Mouse (Mus musculus) forebrain, embryonic 15.5 days (tissue): ENCODE data around the gene Rnls. TPM values are rescaled to one million over a fixed set of nuclear protein-coding genes. Genes with fewer than 3 reads are reported as not detected.
A peak's percentile ranks its signal among the peaks of the same experiment; 100 is the strongest.

Experiments
- ATAC-seq: fragments of 200-750 bp; cut with Nextera tagmentation; replicated peaks from 2 replicates; pipeline ENCODE4 v1.8.0; 2017; ENCODE audit warnings: mild to moderate bottlenecking, moderate TSS enrichment, moderate library complexity
- H3K27ac ChIP-seq: fragments of 300-500 bp; sonication (generic); replicated peaks from 2 replicates; pipeline ENCODE4 v1.5.1; 2015; ENCODE audit warnings: mild to moderate bottlenecking, inconsistent platforms
- H3K27me3 ChIP-seq: fragments of 300-500 bp; sonication (generic); 2 replicates; pipeline ENCODE4 v1.6.1; 2015; ENCODE audit warnings: inconsistent platforms
- H3K36me3 ChIP-seq: fragments of 300-500 bp; sonication (generic); 2 replicates; pipeline ENCODE4 v1.6.1; 2015; ENCODE audit warnings: mild to moderate bottlenecking, inconsistent platforms
- H3K4me1 ChIP-seq: fragments of 300-500 bp; sonication (generic); 2 replicates; pipeline ENCODE4 v1.6.1; 2015; ENCODE audit warnings: inconsistent platforms
- H3K4me2 ChIP-seq: fragments of 300-500 bp; sonication (generic); replicated peaks from 2 replicates; pipeline ENCODE4 v1.6.1; 2015; ENCODE audit warnings: mild to moderate bottlenecking, inconsistent platforms
- H3K4me3 ChIP-seq: fragments of 300-500 bp; sonication (generic); 2 replicates; pipeline ENCODE4 v1.5.1; 2015; ENCODE audit warnings: mild to moderate bottlenecking, inconsistent platforms
- H3K9ac ChIP-seq: fragments of 300-500 bp; sonication (generic); replicated peaks from 2 replicates; pipeline ENCODE4 v1.6.1; 2015; ENCODE audit warnings: mild to moderate bottlenecking, inconsistent platforms
- H3K9me3 ChIP-seq: fragments of 300-500 bp; sonication (generic); 2 replicates; pipeline ENCODE4 v1.6.1; 2016; ENCODE audit warnings: inconsistent platforms
- WGBS: fragments of 180-500 bp; shearing (Covaris S2); methylation state at CpG from one replicate; pipeline ENCODE4 v1.1.7; 2015; ENCODE audit warnings: mixed read lengths; 5-methylcytosine and 5-hydroxymethylcytosine counted together
- polyA plus RNA-seq: library from polyadenylated mRNA; unstranded; fragments of >200 nt; fragmentation: Nextera tagmentation; extraction: Ambion mirVana; gene quantifications from 2 replicates; pipeline ENCODE4 v1.2.1, GENCODE M21; 2015

The Rnls gene
- polyA plus RNA-seq, 1 experiment from 2014 or later, result 8.4 TPM

DNA sequence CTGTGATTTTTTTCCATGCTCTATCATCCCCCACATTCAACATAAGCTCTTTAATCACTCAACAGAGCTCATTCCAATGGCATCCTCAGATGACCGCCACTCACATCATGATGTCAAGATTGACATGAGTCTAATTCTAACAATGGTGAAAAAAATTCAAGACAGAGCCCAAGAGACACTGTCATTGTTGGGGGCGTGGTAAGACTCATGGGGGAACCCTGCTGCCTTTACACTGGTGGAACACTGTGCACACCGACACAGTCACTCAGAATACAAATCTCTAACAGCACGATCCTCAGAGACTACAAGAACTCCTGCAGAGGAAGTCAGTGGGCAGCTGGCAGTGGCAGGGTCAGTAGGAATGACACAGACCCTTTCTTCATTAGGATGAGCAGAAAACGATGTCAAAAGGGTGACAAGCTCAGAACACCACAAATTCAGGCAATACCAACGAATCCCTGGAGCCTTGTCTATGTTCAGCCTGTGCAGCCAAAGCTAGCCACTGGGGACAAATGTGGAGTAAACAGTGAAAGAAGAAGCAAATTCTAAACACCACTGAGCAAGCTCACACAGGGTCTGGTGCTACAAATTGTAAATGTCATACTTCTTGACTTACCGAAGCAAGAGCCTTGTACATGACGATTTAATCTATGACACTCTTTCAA is 277.3 kb downstream of the Rnls start:
- Histone ChIP-seq H3K36me3 (no peaks in the 10 kb centered on the region), H3K4me1 (no peaks in the 10 kb centered on the region), H3K9me3 (no peaks in the 10 kb centered on the region), H3K4me2 (no peak overlapping the region), H3K4me3 (no peak overlapping the region), H3K27me3 (no peaks in the 10 kb centered on the region), H3K27ac (no peak overlapping the region), H3K9ac (no peak overlapping the region)
- ATAC-seq, result no peak
- WGBS, result 80% methylated on average over 8 of the region's 8 CpGs

DNA sequence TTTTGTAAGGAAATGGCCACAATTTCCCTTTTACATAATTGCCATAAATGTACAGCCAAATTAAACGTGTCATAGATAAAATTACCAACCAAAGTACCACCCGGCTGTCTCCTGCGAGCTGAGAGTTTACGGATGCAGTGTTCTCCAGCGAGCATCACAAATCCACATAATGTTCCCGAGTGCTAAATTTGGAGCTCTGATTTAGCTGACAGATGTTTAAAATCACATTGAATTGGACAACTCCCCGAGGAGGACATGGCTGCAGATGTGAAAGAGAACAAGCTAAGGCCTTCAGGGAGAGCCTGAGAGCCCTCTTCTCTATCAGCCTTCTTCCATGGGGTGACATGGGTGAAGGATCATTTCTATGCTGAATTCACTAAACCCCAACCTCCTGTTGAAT is 278.3 kb downstream of the Rnls start:
- H3K27ac ChIP-seq, result no peak overlapping the region
- no peaks in the 10 kb centered on the region for H3K27me3 ChIP-seq
- H3K36me3 ChIP-seq, result no peaks in the 10 kb centered on the region
- WGBS, result 82% methylated on average over 7 of the region's 7 CpGs
- H3K4me3 ChIP-seq, result no peak overlapping the region
- no peak overlapping the region for H3K4me2 ChIP-seq
- H3K9me3 ChIP-seq, result no peaks in the 10 kb centered on the region
- no peak overlapping the region for H3K9ac ChIP-seq
- ATAC-seq, result no peak
- no peaks in the 10 kb centered on the region for H3K4me1 ChIP-seq

DNA sequence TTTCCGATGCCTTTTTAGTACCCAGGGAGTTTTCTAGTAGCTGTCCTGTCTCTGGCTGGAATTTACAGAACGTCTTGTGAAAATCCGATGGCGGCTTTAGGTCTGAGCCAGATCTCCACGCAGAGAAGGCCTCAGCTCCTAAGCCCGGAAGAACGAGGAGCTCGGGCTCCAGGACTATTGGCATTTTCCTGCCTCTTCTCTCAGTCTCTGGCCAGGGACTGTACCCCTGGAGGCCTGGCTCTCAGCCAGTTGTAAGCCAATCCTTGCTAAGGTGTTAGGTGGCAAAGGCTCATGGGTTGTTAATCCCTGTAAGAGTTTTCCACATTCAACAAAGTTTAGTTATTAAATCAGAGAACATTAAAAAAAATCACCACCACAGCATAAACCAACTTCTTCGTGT is 281.7 kb downstream of the Rnls start:
- WGBS, result 86% methylated on average over 9 of the region's 9 CpGs
- no peak for ATAC-seq
- Histone ChIP-seq H3K9me3 (no peaks in the 10 kb centered on the region), H3K9ac (no peak overlapping the region), H3K27ac (no peak overlapping the region), H3K27me3 (no peaks in the 10 kb centered on the region), H3K4me2 (no peak overlapping the region), H3K4me1 (no peaks in the 10 kb centered on the region), H3K36me3 (no peaks in the 10 kb centered on the region), H3K4me3 (no peak overlapping the region)

DNA sequence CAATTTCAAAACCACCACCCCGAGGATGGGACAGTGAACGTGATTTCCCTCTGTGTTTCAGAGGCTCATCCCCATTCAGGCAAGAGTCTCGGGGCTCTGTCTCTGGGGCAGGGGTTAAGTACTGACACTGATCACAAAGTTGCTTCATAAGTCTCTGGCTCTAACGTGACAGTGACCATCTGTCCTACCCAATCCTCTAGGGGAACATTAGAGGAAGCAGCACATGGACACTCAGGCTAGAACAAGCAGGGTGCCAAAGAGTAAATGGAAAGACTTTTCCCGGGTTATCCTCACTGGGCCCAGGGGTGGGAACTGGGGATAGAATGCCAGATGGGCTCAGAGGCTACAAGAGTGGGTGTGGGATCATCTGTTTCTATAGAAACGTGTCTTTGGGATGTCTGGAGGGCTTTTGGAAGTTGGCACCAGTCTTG is 282.1 kb downstream of the Rnls start:
- no peak overlapping the region for H3K27ac ChIP-seq
- no peak overlapping the region for H3K4me2 ChIP-seq
- no peaks in the 10 kb centered on the region for H3K9me3 ChIP-seq
- no peaks in the 10 kb centered on the region for H3K27me3 ChIP-seq
- H3K4me1 ChIP-seq, result no peaks in the 10 kb centered on the region
- no peak for ATAC-seq
- WGBS, result 66% methylated on average over 6 of the region's 6 CpGs
- H3K36me3 ChIP-seq, result no peaks in the 10 kb centered on the region
- H3K9ac ChIP-seq, result no peak overlapping the region
- no peak overlapping the region for H3K4me3 ChIP-seq

DNA sequence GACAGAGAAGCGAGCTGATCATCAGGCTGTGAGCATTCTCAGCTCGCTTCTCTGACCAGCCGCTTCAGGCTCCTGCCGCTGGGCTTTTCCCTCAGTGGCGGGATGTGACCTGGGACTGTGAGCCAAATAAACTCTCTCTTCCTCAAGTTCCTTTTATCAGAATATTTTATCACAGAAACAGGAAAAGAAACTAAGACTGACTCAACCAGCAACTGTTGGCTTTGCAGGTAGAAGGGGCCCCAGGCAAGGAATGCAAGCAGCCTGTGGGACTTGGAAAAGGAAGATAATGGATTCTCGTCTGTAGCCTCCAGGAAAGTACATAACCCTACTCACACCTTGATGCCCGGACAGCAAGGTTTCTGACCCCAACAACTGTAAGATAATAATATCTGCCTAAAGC is 283.0 kb downstream of the Rnls start:
- H3K36me3 ChIP-seq, result no peaks in the 10 kb centered on the region
- H3K9ac ChIP-seq, result no peak overlapping the region
- no peak overlapping the region for H3K4me3 ChIP-seq
- 84% methylated on average over 7 of the region's 7 CpGs for WGBS
- H3K9me3 ChIP-seq, result no peaks in the 10 kb centered on the region
- H3K4me2 ChIP-seq, result no peak overlapping the region
- no peak for ATAC-seq
- no peaks in the 10 kb centered on the region for H3K27me3 ChIP-seq
- no peak overlapping the region for H3K27ac ChIP-seq
- no peaks in the 10 kb centered on the region for H3K4me1 ChIP-seq

DNA sequence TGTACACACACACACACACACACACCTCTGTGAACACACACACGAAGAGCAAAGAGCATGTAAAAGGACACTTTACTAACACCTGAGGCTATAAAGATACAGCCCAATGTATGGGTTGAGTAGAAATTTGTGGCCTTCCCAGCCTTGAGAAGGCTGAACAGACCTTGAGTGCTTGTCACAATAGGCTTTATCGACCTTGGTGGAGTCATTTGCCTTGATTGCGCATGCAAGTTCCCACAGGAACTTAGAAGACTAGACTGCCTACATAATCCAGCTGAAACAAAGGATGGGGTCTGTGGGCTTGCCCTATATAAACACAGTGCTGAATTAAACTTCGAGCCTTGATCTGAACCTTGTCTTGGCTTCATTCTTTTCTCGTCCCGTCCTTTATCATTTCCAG is 288.2 kb downstream of the Rnls start:
- H3K4me1 ChIP-seq, result 0 out of 2 replicates have a peak, but pooled peaks cover 3% of the 10 kb centered on the region
- no peaks in the 10 kb centered on the region for H3K36me3 ChIP-seq
- WGBS, result 87% methylated on average over 6 of the region's 6 CpGs
- no peaks in the 10 kb centered on the region for H3K27me3 ChIP-seq
- no peak overlapping the region for H3K4me3 ChIP-seq
- no peak overlapping the region for H3K27ac ChIP-seq
- H3K4me2 ChIP-seq, result no peak overlapping the region
- H3K9me3 ChIP-seq, result no peaks in the 10 kb centered on the region
- no peak for ATAC-seq
- no peak overlapping the region for H3K9ac ChIP-seq

DNA sequence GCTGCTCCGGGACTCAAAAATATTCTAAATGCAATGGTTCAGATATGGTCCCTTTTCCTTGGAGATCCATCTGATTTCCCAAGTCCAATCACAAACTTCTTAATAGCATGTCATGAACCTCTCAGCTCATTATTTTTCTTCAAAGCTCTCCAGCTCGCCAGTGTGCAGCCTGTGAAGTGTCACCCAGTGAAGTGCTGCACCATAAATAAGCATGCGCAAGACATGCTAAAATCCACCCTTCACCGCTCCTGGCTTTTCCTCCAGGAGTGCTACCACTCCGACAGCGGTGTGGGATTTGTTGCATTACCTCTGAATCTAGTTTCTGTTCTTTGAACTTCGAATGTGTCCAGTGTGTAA is 289.3 kb downstream of the Rnls start:
- ATAC-seq, result no peak
- Histone ChIP-seq H3K36me3 (no peaks in the 10 kb centered on the region), H3K27ac (no peak overlapping the region), H3K4me1 (0 out of 2 replicates have a peak, but pooled peaks cover 3% of the 10 kb centered on the region), H3K9me3 (no peaks in the 10 kb centered on the region), H3K4me2 (no peak overlapping the region), H3K27me3 (no peaks in the 10 kb centered on the region), H3K4me3 (no peak overlapping the region), H3K9ac (no peak overlapping the region)
- WGBS, result 78% methylated on average over 7 of the region's 7 CpGs

DNA sequence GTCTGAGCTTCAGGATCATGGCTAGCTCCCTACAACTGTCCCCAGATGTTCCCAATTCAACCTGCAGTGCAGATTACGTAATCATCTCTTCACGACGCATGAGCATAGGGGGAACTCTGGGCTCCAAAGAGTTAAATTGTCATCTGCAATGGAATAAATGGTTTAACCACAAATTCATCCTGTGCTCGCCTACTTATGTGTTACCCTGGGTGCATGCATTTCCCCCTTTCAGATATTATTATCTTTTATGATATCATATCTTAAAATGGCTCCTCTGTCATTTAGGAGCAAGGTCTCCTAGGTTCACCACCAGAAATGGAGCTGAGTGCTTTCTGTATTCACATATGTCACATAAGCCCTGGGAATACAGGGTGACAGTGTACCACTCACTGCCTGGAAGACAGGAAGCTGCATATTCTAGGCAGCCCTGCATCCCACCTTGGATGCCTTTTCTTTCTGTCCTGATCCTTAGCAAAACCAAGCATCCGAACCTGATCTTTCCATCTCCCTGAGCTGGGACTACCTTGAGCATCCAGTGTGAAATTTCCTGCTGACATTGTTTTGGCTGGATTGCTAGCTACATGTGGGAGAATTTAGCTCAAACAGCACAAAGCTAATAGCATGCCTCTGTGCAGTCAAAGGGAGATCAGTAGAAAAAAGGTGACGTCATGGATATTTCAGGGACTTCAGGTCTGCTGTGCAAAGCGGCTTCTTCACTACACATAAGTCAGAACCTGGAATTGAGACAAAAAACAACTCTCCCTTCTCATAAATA is 289.9 kb downstream of the Rnls start:
- Histone ChIP-seq H3K27me3 (no peaks in the 10 kb centered on the region), H3K4me3 (no peak overlapping the region), H3K4me2 (no peak overlapping the region), H3K9me3 (no peaks in the 10 kb centered on the region), H3K9ac (no peak overlapping the region), H3K36me3 (no peaks in the 10 kb centered on the region), H3K27ac (no peak overlapping the region), H3K4me1 (0 out of 2 replicates have a peak, but pooled peaks cover 3% of the 10 kb centered on the region)
- 73% methylated on average over 7 of the region's 7 CpGs for WGBS
- no peak for ATAC-seq

DNA sequence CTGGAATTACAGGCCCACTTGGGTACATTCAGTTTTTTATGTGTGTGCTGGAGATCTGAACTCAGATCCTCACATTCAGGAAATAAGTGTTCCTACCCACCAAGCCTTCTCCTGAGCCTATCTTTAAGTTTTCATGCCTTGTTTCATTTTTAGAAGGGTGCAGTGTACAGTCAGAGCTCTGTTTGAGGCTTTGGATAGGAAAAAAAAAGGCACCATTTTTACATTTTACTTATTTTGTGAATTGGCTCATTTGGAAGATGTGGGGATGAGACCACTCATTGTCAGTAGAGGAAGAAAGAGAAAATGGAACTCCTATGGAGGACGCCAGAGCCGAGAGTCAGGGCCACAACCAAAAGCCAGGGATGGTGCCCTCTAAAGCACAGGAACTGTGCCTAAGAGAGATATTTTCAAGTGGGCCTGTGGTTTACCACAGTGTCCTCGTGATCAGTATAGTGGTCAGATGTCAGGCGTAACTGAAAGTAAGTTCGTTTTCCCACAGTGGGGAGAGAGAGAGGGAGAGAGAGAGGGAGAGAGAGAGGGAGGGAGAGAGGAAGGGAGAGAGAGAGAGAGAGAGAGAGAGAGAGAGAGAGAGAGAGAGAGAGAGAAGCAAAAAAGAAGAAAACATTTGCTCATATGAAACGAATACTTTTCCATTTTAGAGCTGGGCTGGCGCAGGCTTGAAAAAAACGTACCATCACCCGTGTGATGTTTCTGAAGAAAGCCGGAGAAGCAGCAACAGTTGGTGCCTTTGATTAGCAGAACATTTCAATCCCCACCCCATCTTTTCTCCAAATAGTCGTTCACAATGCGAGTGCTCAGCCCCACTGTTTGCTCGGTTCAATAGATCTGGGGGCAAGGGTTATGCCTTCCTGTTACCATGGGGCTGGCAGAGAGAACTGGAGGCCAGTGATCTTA is 290.7 kb downstream of the Rnls start:
- Histone ChIP-seq H3K36me3 (no peaks in the 10 kb centered on the region), H3K4me2 (no peak overlapping the region), H3K27me3 (no peaks in the 10 kb centered on the region), H3K27ac (no peak overlapping the region; the same call in 1 of the 2 replicates), H3K4me3 (no peak overlapping the region), H3K9ac (no peak overlapping the region), H3K9me3 (no peaks in the 10 kb centered on the region), H3K4me1 (0 out of 2 replicates have a peak, but pooled peaks cover 3% of the 10 kb centered on the region)
- no peak for ATAC-seq
- 49% methylated on average over 13 of the region's 13 CpGs for WGBS

DNA sequence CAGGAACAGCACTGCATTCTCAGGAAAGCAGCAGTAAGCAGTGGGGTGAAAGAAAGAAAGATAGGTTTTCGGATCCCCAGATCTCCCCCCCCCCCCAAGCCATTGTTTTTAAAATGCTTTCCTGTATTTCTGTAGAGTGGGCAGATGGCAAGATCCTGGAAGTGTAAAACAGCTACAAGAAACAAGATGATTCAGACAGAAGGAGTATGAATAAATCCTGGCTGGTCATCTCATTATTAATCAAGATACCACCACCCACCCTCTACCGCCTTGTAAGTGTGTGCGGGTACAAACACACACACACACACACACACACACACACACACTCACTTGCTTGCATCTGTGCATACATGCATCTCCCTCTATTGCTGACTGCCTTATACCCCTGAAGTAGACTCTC is 291.5 kb downstream of the Rnls start:
- Histone ChIP-seq H3K27me3 (no peaks in the 10 kb centered on the region), H3K27ac (0 out of 2 replicates have a peak overlapping the region, but pooled peaks have one; percentile 26), H3K9me3 (no peaks in the 10 kb centered on the region), H3K36me3 (no peaks in the 10 kb centered on the region), H3K4me2 (no peak overlapping the region), H3K4me1 (0 out of 2 replicates have a peak, but pooled peaks cover 3% of the 10 kb centered on the region), H3K9ac (no peak overlapping the region), H3K4me3 (no peak overlapping the region)
- WGBS, result 72% methylated on average over 3 of the region's 3 CpGs
- ATAC-seq, result peak; percentile 73

DNA sequence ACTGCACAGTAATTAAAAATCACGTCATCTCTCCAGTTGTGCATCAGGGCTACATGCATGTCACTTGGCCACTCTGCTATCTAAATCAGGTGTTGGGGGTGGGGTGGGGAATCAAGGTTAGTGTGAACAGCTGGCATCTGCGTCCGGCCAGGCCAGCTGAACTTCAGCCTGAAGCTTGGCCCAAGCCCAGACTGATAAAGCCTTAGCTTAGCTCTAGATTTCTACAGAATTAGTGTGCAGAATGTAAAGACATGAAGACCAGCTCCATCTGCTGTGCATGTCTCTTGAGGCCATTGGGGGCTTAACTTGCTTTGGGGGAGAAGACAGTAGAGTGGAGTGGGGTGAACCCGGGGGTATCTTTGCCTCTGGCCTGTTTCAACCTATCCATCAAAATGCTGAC is 292.1 kb downstream of the Rnls start:
- Histone ChIP-seq H3K9ac (no peak overlapping the region), H3K4me3 (no peak overlapping the region), H3K9me3 (no peaks in the 10 kb centered on the region), H3K27ac (0 out of 2 replicates have a peak overlapping the region, but pooled peaks have one; percentile 26), H3K4me1 (0 out of 2 replicates have a peak, but pooled peaks cover 3% of the 10 kb centered on the region), H3K4me2 (no peak overlapping the region), H3K27me3 (no peaks in the 10 kb centered on the region), H3K36me3 (no peaks in the 10 kb centered on the region)
- 56% methylated on average over 4 of the region's 4 CpGs for WGBS
- 0 out of 2 replicates have a peak, but pooled peaks have one; percentile 32 for ATAC-seq
